Mouse (Mus musculus) liver, embryonic 12.5 days (tissue): ENCODE measurements around the gene Matn4. TPM values are rescaled to one million over a fixed set of nuclear protein-coding genes. Genes with fewer than 3 reads are reported as not detected.
"Not testable (repeated sequence)": the region's sequence is repeated elsewhere in the genome, so short reads cannot be mapped to it uniquely, and the experiment has no call there.

Experiments
- ATAC-seq: fragments of 200-750 bp; cut with Nextera tagmentation; 2 replicates; pipeline ENCODE4 v1.8.0; 2017; ENCODE audit warnings: moderate number of reproducible peaks, mild to moderate bottlenecking, moderate library complexity
- H3K27ac ChIP-seq: fragments of 300-500 bp; sonication (generic); 2 replicates; pipeline ENCODE4 v1.5.1; 2016; ENCODE audit warnings: mild to moderate bottlenecking
- H3K27me3 ChIP-seq: fragments of 300-500 bp; sonication (generic); replicated peaks from 2 replicates; pipeline ENCODE4 v1.6.1; 2016; ENCODE audit warnings: mild to moderate bottlenecking, moderate library complexity
- H3K36me3 ChIP-seq: fragments of 300-500 bp; sonication (generic); 2 replicates; pipeline ENCODE4 v1.6.1; 2016; ENCODE audit warnings: mild to moderate bottlenecking, moderate library complexity
- H3K4me1 ChIP-seq: fragments of 300-500 bp; sonication (generic); 2 replicates; pipeline ENCODE4 v1.6.1; 2016
- H3K4me2 ChIP-seq: fragments of 300-500 bp; sonication (generic); 2 replicates; pipeline ENCODE4 v1.6.1; 2016; ENCODE audit warnings: mild to moderate bottlenecking, moderate library complexity
- H3K4me3 ChIP-seq: fragments of 300-500 bp; sonication (generic); 2 replicates; pipeline ENCODE4 v1.5.1; 2016; ENCODE audit warnings: mild to moderate bottlenecking, moderate library complexity
- H3K9ac ChIP-seq: fragments of 300-500 bp; sonication (generic); 2 replicates; pipeline ENCODE4 v1.6.1; 2016; ENCODE audit warnings: mild to moderate bottlenecking, moderate library complexity
- H3K9me3 ChIP-seq: fragments of 300-500 bp; sonication (generic); replicated peaks from 2 replicates; pipeline ENCODE4 v1.6.1; 2016; ENCODE audit warnings: mild to moderate bottlenecking, moderate library complexity
- WGBS: fragments of 180-500 bp; shearing (Covaris S2); methylation state at CpG from one replicate; pipeline ENCODE4 v1.1.7; 2016; ENCODE audit not compliant: insufficient replicate concordance; 5-methylcytosine and 5-hydroxymethylcytosine counted together
- microRNA-seq: library from miRNA; unstranded; fragments of <30 nt; microRNA quantifications from one replicate; pipeline ENCODE4, GENCODE M21; 2017
- polyA plus RNA-seq: library from polyadenylated mRNA; unstranded; fragments of >200 nt; fragmentation: Nextera tagmentation; extraction: Ambion mirVana; gene quantifications from 2 replicates; pipeline ENCODE4 v1.2.1, GENCODE M21; 2016

Matn4 gene
- polyA plus RNA-seq, 1 experiment from 2014 or later = 0.41 TPM

- no peak overlapping the region for H3K9ac ChIP-seq
- no peak for ATAC-seq
- no peaks in the 10 kb centered on the region for H3K36me3 ChIP-seq
- no peak overlapping the region for H3K4me3 ChIP-seq
- no peak overlapping the region for H3K4me2 ChIP-seq
- H3K4me1 ChIP-seq = no peaks in the 10 kb centered on the region
- H3K27ac ChIP-seq = no peak overlapping the region
- WGBS = 69% methylated on average over 11 of the region's 11 CpGs
- H3K9me3 ChIP-seq = no peaks in the 10 kb centered on the region
- no peaks in the 10 kb centered on the region; the same call in 1 of the 2 replicates for H3K27me3 ChIP-seq
These were observed 51.6 kb downstream of the Matn4 start for GRCm38 (mm10) chr2:164353356-164353755.

GRCm38 (mm10) chr2:164352697-164353096 is 52.3 kb downstream of the Matn4 start:
- no peak overlapping the region for H3K4me2 ChIP-seq
- H3K27ac ChIP-seq = no peak overlapping the region
- no peaks in the 10 kb centered on the region for H3K4me1 ChIP-seq
- no peak for ATAC-seq
- WGBS = 61% methylated on average over 3 of the region's 3 CpGs
- no peak overlapping the region for H3K4me3 ChIP-seq
- H3K9ac ChIP-seq = no peak overlapping the region
- no peaks in the 10 kb centered on the region for H3K9me3 ChIP-seq
- H3K36me3 ChIP-seq = no peaks in the 10 kb centered on the region
- H3K27me3 ChIP-seq = no peaks in the 10 kb centered on the region; the same call in 1 of the 2 replicates

GRCm38 (mm10) chr2:164348980-164349379 is 56.0 kb downstream of the Matn4 start:
- H3K27ac ChIP-seq = no peak overlapping the region
- ATAC-seq = no peak
- no peaks in the 10 kb centered on the region for H3K9me3 ChIP-seq
- no peak overlapping the region for H3K4me2 ChIP-seq
- no peaks in the 10 kb centered on the region for H3K27me3 ChIP-seq
- no peak overlapping the region for H3K4me3 ChIP-seq
- 85% methylated on average over 3 of the region's 3 CpGs for WGBS
- H3K4me1 ChIP-seq = no peaks in the 10 kb centered on the region
- H3K9ac ChIP-seq = no peak overlapping the region
- no peaks in the 10 kb centered on the region for H3K36me3 ChIP-seq

GRCm38 (mm10) chr2:164347697-164348096 is 57.3 kb downstream of the Matn4 start:
- not testable (repeated sequence) for H3K27me3 ChIP-seq, H3K4me3 ChIP-seq, H3K9ac ChIP-seq, H3K4me1 ChIP-seq, H3K9me3 ChIP-seq, ATAC-seq, H3K27ac ChIP-seq, H3K4me2 ChIP-seq, H3K36me3 ChIP-seq

GRCm38 (mm10) chr2:164343732-164344131 is 61.2 kb downstream of the Matn4 start:
- ATAC-seq, H3K4me1 ChIP-seq, H3K9ac ChIP-seq, H3K36me3 ChIP-seq, H3K4me3 ChIP-seq, H3K27me3 ChIP-seq, H3K9me3 ChIP-seq, H3K27ac ChIP-seq, H3K4me2 ChIP-seq: not testable (repeated sequence)
- WGBS = 50% methylated on average over 1 of the region's 1 CpGs

Small RNAs within 50 kb of the gene (microRNA-seq; reads per million reads assigned to microRNA genes)
- not detected for gene Mir7678

Other genes with a start within 250 kb of the Matn4 start
- gene Kcns1, start 234.0 kb downstream of the Matn4 start, polyA plus RNA-seq = not detected in 2 replicates
- not detected in 2 replicates for gene Wfdc5, start 222.4 kb downstream of the Matn4 start, polyA plus RNA-seq
- gene Wfdc12, start 214.6 kb downstream of the Matn4 start, polyA plus RNA-seq = not detected in 2 replicates
- gene Wfdc15a, start 205.0 kb downstream of the Matn4 start, polyA plus RNA-seq = not detected in 2 replicates
- 0.30 TPM in 1 of 2 replicates, not detected in the other for gene Wfdc15b, start 183.5 kb downstream of the Matn4 start, polyA plus RNA-seq
- not detected in 2 replicates for gene Svs2, start 166.7 kb downstream of the Matn4 start, polyA plus RNA-seq
- gene Svs3b, start 148.5 kb downstream of the Matn4 start, polyA plus RNA-seq = not detected in 2 replicates
- gene Svs4, start 126.7 kb downstream of the Matn4 start, polyA plus RNA-seq = not detected in 2 replicates
- gene Svs3a, start 115.9 kb downstream of the Matn4 start, polyA plus RNA-seq = not detected in 2 replicates
- gene Svs6, start 88.4 kb downstream of the Matn4 start, polyA plus RNA-seq = not detected in 2 replicates
- not detected in 2 replicates for gene Svs5, start 72.4 kb downstream of the Matn4 start, polyA plus RNA-seq
- 12.1 and 14.1 TPM in 2 replicates for gene Slpi, start 16.1 kb downstream of the Matn4 start, polyA plus RNA-seq
- not detected in 2 replicates for gene Rbpjl, start 2.0 kb downstream of the Matn4 start, polyA plus RNA-seq
- 31.3 and 31.8 TPM in 2 replicates for gene Sdc4, start 38.7 kb upstream of the Matn4 start, polyA plus RNA-seq
- 36.1 and 37.9 TPM in 2 replicates for gene Sys1, start 51.8 kb upstream of the Matn4 start, polyA plus RNA-seq
- gene Gm20458, start 55.8 kb upstream of the Matn4 start, polyA plus RNA-seq = 4.7 and 5.2 TPM in 2 replicates
- gene Trp53tg5, start 68.6 kb upstream of the Matn4 start, polyA plus RNA-seq = not detected in 2 replicates
- gene Dbndd2, start 80.9 kb upstream of the Matn4 start, polyA plus RNA-seq = 0.94 and 1.7 TPM in 2 replicates
- 29.7 and 30.3 TPM in 2 replicates for gene Pigt, start 92.4 kb upstream of the Matn4 start, polyA plus RNA-seq
- gene Wfdc2, start 157.3 kb upstream of the Matn4 start, polyA plus RNA-seq = 2.1 and 3.2 TPM in 2 replicates
- not detected in 2 replicates for gene Spint3, start 168.3 kb upstream of the Matn4 start, polyA plus RNA-seq
- 0.26 TPM in 1 of 2 replicates, not detected in the other for gene Wfdc6a, start 180.3 kb upstream of the Matn4 start, polyA plus RNA-seq
- gene Eppin, start 188.4 kb upstream of the Matn4 start, polyA plus RNA-seq = not detected in 2 replicates
- not detected in 2 replicates for gene Wfdc6b, start 208.4 kb upstream of the Matn4 start, polyA plus RNA-seq
- gene Wfdc8, start 208.5 kb upstream of the Matn4 start, polyA plus RNA-seq = not detected in 2 replicates
- not detected in 2 replicates for gene Wfdc16, start 233.6 kb upstream of the Matn4 start, polyA plus RNA-seq